Mouse (Mus musculus) layer of hippocampus, postnatal 14 days (tissue): ENCODE data around the gene Prrc2b. TPM values are rescaled to one million over a fixed set of nuclear protein-coding genes. Genes with fewer than 3 reads are reported as not detected.

Experiments used
- DNase-seq, 2 experiments: peaks; one replicate each; pipeline ENCODE4 v3.0.0; 2021 to 2022; ENCODE audit warnings: low spot score in 2 of 2, mixed read lengths in 1 of 2
- microRNA-seq, 2 experiments: library from miRNA; unstranded; fragments of <30 nt; microRNA quantifications; one replicate each; pipeline ENCODE4 v1.2.0; 2021
- total RNA-seq, 2 experiments: library from RNA; stranded (reverse); gene quantifications; 2 replicates each; pipeline ENCODE4 v1.2.3; 2021

The Prrc2b gene
- total RNA-seq, 2 experiments from 2014 or later: 253 to 268 TPM

DNA sequence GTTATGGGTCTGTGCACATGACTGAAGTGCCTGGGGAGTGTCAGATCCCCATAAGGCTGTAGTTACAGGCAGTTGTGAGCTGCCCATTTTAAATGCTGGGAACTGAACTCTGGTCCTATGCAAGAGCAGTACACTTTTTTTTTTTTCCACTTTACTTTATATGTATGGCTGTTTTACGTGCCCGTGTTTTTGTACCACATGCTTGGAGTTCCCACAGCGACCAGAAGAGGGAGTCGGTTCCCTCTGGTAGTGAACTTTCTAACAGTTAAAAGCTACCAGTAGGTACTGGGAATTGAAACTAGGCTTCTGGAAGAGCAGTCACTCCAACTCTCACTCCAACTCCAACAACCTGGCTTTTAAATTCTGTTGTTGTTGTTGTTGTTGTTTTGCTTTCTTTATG lies 109.8 kb downstream of the Prrc2b start:
- peak in 1 of 2 experiments; percentile 19 for DNase-seq

DNA sequence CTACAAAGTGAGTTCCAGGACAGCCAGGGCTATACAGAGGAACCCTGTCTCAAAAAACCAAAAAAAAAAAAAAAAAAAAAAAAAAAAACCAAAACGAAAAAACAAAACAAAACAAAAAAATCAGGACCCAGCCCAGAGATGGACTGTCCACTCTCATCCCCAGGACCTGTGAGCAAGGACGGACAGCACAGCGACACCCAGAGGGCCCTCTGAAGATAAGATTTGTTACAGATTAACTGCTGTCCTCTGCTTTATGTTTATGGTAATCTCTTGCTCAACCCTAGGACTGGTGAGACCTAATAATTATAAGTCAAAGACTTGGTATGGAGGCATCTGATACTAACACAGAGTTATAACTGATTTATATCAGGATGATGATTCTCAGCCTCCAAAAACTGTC lies 124.9 kb downstream of the Prrc2b start:
- DNase-seq: no peak

DNA sequence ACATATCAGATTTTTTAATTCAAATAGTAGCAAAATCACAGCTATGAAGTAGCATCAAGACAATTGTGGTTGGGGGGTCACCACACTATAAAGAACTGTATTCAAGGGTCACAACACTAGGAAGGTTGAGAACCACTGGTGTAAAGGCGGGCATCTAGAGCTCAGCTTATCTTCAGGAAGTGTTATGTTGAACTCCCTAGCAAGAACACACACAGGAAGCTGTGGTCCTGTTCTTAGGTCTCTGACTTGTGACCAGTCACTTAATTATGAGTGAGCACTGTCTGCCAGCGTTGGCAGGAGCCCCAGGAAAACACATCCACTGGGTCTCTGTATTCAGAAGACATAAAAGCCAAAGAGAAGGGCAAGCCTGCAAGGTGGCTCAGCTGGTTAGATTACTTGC lies 131.4 kb downstream of the Prrc2b start:
- DNase-seq: no peak

DNA sequence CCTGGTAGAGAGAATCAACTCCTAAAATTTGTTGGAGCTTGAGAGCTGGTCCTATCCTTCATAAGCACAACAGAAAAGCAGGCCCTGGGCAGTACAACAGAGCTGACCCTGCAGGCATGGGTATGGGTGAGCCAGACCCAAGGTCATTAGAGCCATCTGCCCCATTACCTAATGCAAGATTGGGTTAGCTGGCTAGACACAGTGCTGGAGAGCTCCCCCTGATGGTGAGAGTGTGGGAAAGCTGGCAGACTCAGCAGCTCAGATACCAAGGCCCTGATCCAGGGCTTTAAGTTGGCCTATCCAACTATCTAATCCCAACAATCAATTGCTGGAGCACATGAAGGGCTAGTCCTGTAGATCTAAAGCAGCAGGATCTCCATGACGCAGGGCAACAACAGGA lies 131.8 kb downstream of the Prrc2b start:
- DNase-seq: peak in 1 of 2 experiments; percentile 55

DNA sequence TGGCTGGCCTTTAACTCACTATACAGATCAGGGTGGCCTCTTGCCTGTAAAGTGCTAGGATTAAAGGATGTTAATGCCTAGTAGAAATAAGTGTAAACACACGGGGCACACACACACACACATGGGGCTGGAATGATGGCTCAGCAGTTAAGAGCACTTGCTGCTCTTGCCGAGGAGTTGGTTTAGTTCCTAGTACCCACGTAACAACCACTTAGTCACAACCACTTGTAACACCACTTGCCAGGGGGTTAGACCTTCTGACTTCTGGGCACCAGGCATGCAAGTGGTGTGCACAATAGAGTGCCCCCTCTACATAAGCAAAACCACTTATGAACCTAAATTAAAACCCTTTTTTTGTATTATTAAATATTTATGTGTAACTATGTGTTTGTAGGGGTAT lies 133.1 kb downstream of the Prrc2b start:
- DNase-seq: no peak

Small RNAs within 50 kb of the gene (microRNA-seq; reads per million reads assigned to microRNA genes)
- 0 reads per million in 2 experiments for gene Gm27805

Other genes starting within 250 kb of the Prrc2b start
- gene Aif1l, start 200.9 kb upstream of the Prrc2b start, total RNA-seq: 1 to 10 TPM; 4.9 to 8.0 TPM
- gene Nup214, start 176.6 kb upstream of the Prrc2b start, total RNA-seq: 10 to 100 TPM; 50.0 to 60.9 TPM
- gene Fam78a, start 66.2 kb upstream of the Prrc2b start, total RNA-seq: 1 to 10 TPM; 2.4 to 2.7 TPM
- 10 to 100 TPM; 20.2 to 21.5 TPM for gene Plpp7, start 55.6 kb upstream of the Prrc2b start, total RNA-seq
- 10 to 100 TPM; 22.4 to 23.6 TPM for gene Pomt1, start 85.5 kb downstream of the Prrc2b start, total RNA-seq
- 10 to 100 TPM; 55.5 to 59.2 TPM for gene Uck1, start 109.1 kb downstream of the Prrc2b start, total RNA-seq
- 10 to 100 TPM; 73.8 to 86.1 TPM for gene Golga2, start 136.3 kb downstream of the Prrc2b start, total RNA-seq
- 100 to 1,000 TPM; 210 to 223 TPM for gene Swi5, start 137.0 kb downstream of the Prrc2b start, total RNA-seq
- gene Ciz1, start 201.2 kb downstream of the Prrc2b start, total RNA-seq: 10 to 100 TPM; 67.3 to 69.5 TPM
- 1,000 to 10,000 TPM; 1,139 to 1,143 TPM for gene Dnm1, start 202.3 kb downstream of the Prrc2b start, total RNA-seq
- 100 to 1,000 TPM; 181 to 189 TPM for gene 1110008P14Rik, start 230.9 kb downstream of the Prrc2b start, total RNA-seq
- 1 to 10 TPM; 2.0 to 2.9 TPM for gene Lcn2, start 237.2 kb downstream of the Prrc2b start, total RNA-seq
- gene Ptges2, start 244.8 kb downstream of the Prrc2b start, total RNA-seq: 10 to 100 TPM; 36.6 to 40.3 TPM